Mouse (Mus musculus) embryonic facial prominence, embryonic 11.5 days (tissue): Measurements from ENCODE around the gene Hjurp. TPM values are rescaled to one million over a fixed set of nuclear protein-coding genes. Genes with fewer than 3 reads are reported as not detected.
A peak's percentile ranks its signal among the peaks of the same experiment; 100 is the strongest.

ENCODE experiments used
- ATAC-seq: fragments of 200-750 bp; cut with Nextera tagmentation; replicated peaks from 2 replicates; pipeline ENCODE4 v1.8.0; 2017; ENCODE audit warnings: low read depth; ENCODE audit not compliant: insufficient number of reproducible peaks, low FRiP score, low TSS enrichment
- DNase-seq: peaks from one replicate; pipeline ENCODE4 v3.0.0-alpha.2; 2015; ENCODE audit warnings: low spot score
- H3K27ac ChIP-seq: fragments of 300-500 bp; sonication (generic); replicated peaks from 2 replicates; pipeline ENCODE4 v1.5.1; 2014; ENCODE audit warnings: mild to moderate bottlenecking, low read depth, low read length, control low read depth
- H3K27me3 ChIP-seq: fragments of 300-500 bp; sonication (generic); 2 replicates; pipeline ENCODE4 v1.6.1; 2014; ENCODE audit warnings: mild to moderate bottlenecking, low read length, moderate library complexity, mixed read lengths; ENCODE audit not compliant: control insufficient read depth, insufficient read depth
- H3K36me3 ChIP-seq: fragments of 300-500 bp; sonication (generic); replicated peaks from 2 replicates; pipeline ENCODE4 v1.6.1; 2014; ENCODE audit warnings: low read depth, mild to moderate bottlenecking, low read length, moderate library complexity, mixed read lengths; ENCODE audit not compliant: control insufficient read depth, insufficient read depth
- H3K4me1 ChIP-seq: fragments of 300-500 bp; sonication (generic); 2 replicates; pipeline ENCODE4 v1.6.1; 2014; ENCODE audit warnings: low read length, mixed read lengths; ENCODE audit not compliant: control insufficient read depth, insufficient read depth
- H3K4me2 ChIP-seq: fragments of 300-500 bp; sonication (generic); 2 replicates; pipeline ENCODE4 v1.6.1; 2014; ENCODE audit warnings: low read depth, mild to moderate bottlenecking, control low read depth, low read length, moderate library complexity
- H3K4me3 ChIP-seq: fragments of 300-500 bp; sonication (generic); 2 replicates; pipeline ENCODE4 v1.5.1; 2014; ENCODE audit warnings: low read depth, low read length, control low read depth
- H3K9ac ChIP-seq: fragments of 300-500 bp; sonication (generic); replicated peaks from 2 replicates; pipeline ENCODE4 v1.6.1; 2014; ENCODE audit warnings: mild to moderate bottlenecking, control low read depth, low read length
- H3K9me3 ChIP-seq: fragments of 300-500 bp; sonication (generic); replicated peaks from 2 replicates; pipeline ENCODE4 v1.6.1; 2016; ENCODE audit warnings: mild to moderate bottlenecking, low read length, inconsistent platforms, mixed read lengths; ENCODE audit not compliant: control insufficient read depth
- WGBS: fragments of 180-500 bp; shearing (Covaris S2); extraction: QIAGEN DNeasy Blood & Tissue Kit; methylation state at CpG from one replicate; pipeline ENCODE4 v1.1.7; 2014; 5-methylcytosine and 5-hydroxymethylcytosine counted together
- polyA plus RNA-seq: library from polyadenylated mRNA; unstranded; fragments of >200 nt; fragmentation: Nextera tagmentation; extraction: Ambion mirVana; gene quantifications from 2 replicates; pipeline ENCODE4 v1.2.1, GENCODE M21; 2014

The Hjurp gene
- polyA plus RNA-seq, 1 experiment from 2014 or later = 139 TPM

GRCm38 (mm10) chr1:88264869-88265240 lies 12.6 kb downstream of the Hjurp start:
- no peak overlapping the region for H3K9ac ChIP-seq
- H3K4me1 ChIP-seq = no peaks in the 10 kb centered on the region
- H3K27me3 ChIP-seq = no peaks in the 10 kb centered on the region
- 76% methylated on average over 4 of the region's 4 CpGs for WGBS
- no peak for ATAC-seq
- no peak for DNase-seq
- no peak overlapping the region for H3K27ac ChIP-seq
- no peak overlapping the region for H3K4me3 ChIP-seq
- H3K36me3 ChIP-seq = peaks cover 97% of the 10 kb centered on the region
- no peak overlapping the region for H3K4me2 ChIP-seq
- H3K9me3 ChIP-seq = peaks cover 3% of the 10 kb centered on the region; the same call in 1 of the 2 replicates

GRCm38 (mm10) chr1:88264237-88264868 lies 13.1 kb downstream of the Hjurp start:
- ATAC-seq (no peak), DNase-seq (no peak)
- peaks cover 97% of the 10 kb centered on the region for H3K36me3 ChIP-seq
- no peaks in the 10 kb centered on the region for H3K27me3 ChIP-seq
- no peak overlapping the region for H3K4me3 ChIP-seq
- H3K9me3 ChIP-seq = peaks cover 4% of the 10 kb centered on the region
- 88% methylated on average over 7 of the region's 7 CpGs for WGBS
- H3K4me2 ChIP-seq = no peak overlapping the region
- H3K9ac ChIP-seq = no peak overlapping the region
- no peaks in the 10 kb centered on the region for H3K4me1 ChIP-seq
- no peak overlapping the region for H3K27ac ChIP-seq

- WGBS = 89% methylated on average over 5 of the region's 5 CpGs
- no peak overlapping the region for H3K4me2 ChIP-seq
- no peak overlapping the region for H3K4me3 ChIP-seq
- H3K9ac ChIP-seq = no peak overlapping the region
- DNase-seq (no peak), ATAC-seq (no peak)
- H3K4me1 ChIP-seq = no peaks in the 10 kb centered on the region
- peaks cover 91% of the 10 kb centered on the region for H3K36me3 ChIP-seq
- H3K27me3 ChIP-seq = no peaks in the 10 kb centered on the region
- no peak overlapping the region for H3K27ac ChIP-seq
- H3K9me3 ChIP-seq = peaks cover 9% of the 10 kb centered on the region
Measured at GRCm38 (mm10) chr1:88263778-88264177, 13.7 kb downstream of the Hjurp start.

- Histone ChIP-seq H3K27me3 (no peaks in the 10 kb centered on the region), H3K4me3 (no peak overlapping the region), H3K4me2 (no peak overlapping the region), H3K36me3 (peaks cover 83% of the 10 kb centered on the region), H3K9me3 (peaks cover 16% of the 10 kb centered on the region), H3K4me1 (no peaks in the 10 kb centered on the region), H3K27ac (no peak overlapping the region), H3K9ac (no peak overlapping the region)
- ATAC-seq (no peak), DNase-seq (no peak)
- WGBS = 75% methylated on average over 6 of the region's 6 CpGs
Measured at GRCm38 (mm10) chr1:88262961-88263360, 14.5 kb downstream of the Hjurp start.

GRCm38 (mm10) chr1:88262255-88262654 lies 15.2 kb downstream of the Hjurp start:
- Histone ChIP-seq H3K27ac (no peak overlapping the region), H3K9ac (no peak overlapping the region), H3K4me2 (no peak overlapping the region), H3K4me1 (no peaks in the 10 kb centered on the region), H3K36me3 (peaks cover 76% of the 10 kb centered on the region), H3K4me3 (no peak overlapping the region), H3K9me3 (peaks cover 21% of the 10 kb centered on the region), H3K27me3 (no peaks in the 10 kb centered on the region)
- no peak for DNase-seq
- no peak for ATAC-seq
- 90% methylated on average over 4 of the region's 4 CpGs for WGBS

- no peak overlapping the region for H3K4me2 ChIP-seq
- peaks cover 26% of the 10 kb centered on the region for H3K9me3 ChIP-seq
- H3K4me3 ChIP-seq = no peak overlapping the region
- no peaks in the 10 kb centered on the region for H3K4me1 ChIP-seq
- H3K36me3 ChIP-seq = peaks cover 70% of the 10 kb centered on the region
- WGBS = 88% methylated on average over 7 of the region's 7 CpGs
- H3K27ac ChIP-seq = no peak overlapping the region
- H3K27me3 ChIP-seq = no peaks in the 10 kb centered on the region
- ATAC-seq = no peak
- DNase-seq = no peak
- H3K9ac ChIP-seq = no peak overlapping the region
Measured at GRCm38 (mm10) chr1:88261706-88262105, 15.7 kb downstream of the Hjurp start.

GRCm38 (mm10) chr1:88260604-88261377 lies 16.6 kb downstream of the Hjurp start:
- peaks cover 61% of the 10 kb centered on the region for H3K36me3 ChIP-seq
- WGBS = 83% methylated on average over 10 of the region's 10 CpGs

GRCm38 (mm10) chr1:88260114-88260513 lies 17.3 kb downstream of the Hjurp start:
- Histone ChIP-seq H3K4me3 (no peak overlapping the region), H3K36me3 (peaks cover 54% of the 10 kb centered on the region), H3K4me2 (no peak overlapping the region), H3K27me3 (no peaks in the 10 kb centered on the region), H3K27ac (no peak overlapping the region), H3K9ac (no peak overlapping the region), H3K9me3 (peaks cover 42% of the 10 kb centered on the region), H3K4me1 (no peaks in the 10 kb centered on the region)
- DNase-seq = no peak
- peak; percentile 1; the same call in 1 of the 2 replicates for ATAC-seq
- WGBS = 79% methylated on average over 6 of the region's 6 CpGs

More at GRCm38 (mm10) chr1:88260604-88261377, 16.6 kb downstream of the Hjurp start:
- Histone ChIP-seq H3K9ac (no peak overlapping the region), H3K9me3 (peaks cover 35% of the 10 kb centered on the region), H3K4me1 (no peaks in the 10 kb centered on the region), H3K27me3 (no peaks in the 10 kb centered on the region), H3K27ac (no peak overlapping the region), H3K4me2 (no peak overlapping the region), H3K4me3 (no peak overlapping the region)
- no peak for ATAC-seq
- DNase-seq = no peak
